Mouse (Mus musculus) intestine, embryonic 16.5 days (tissue): ENCODE measurements around the gene Sp7. TPM values are rescaled to one million over a fixed set of nuclear protein-coding genes. Genes with fewer than 3 reads are reported as not detected.
A peak's percentile ranks its signal among the peaks of the same experiment; 100 is the strongest.

Experiments
- ATAC-seq: fragments of 200-750 bp; cut with Nextera tagmentation; 2 replicates; pipeline ENCODE4 v1.8.0; 2017; ENCODE audit warnings: moderate TSS enrichment, moderate library complexity
- H3K27ac ChIP-seq: fragments of 300-500 bp; sonication (generic); 2 replicates; pipeline ENCODE4 v1.5.1; 2014; ENCODE audit warnings: mild to moderate bottlenecking, low read length
- H3K27me3 ChIP-seq: fragments of 300-500 bp; sonication (generic); replicated peaks from 2 replicates; pipeline ENCODE4 v1.6.1; 2014; ENCODE audit warnings: low read length, control low read depth, mixed read lengths; ENCODE audit not compliant: control insufficient read depth, insufficient read depth
- H3K36me3 ChIP-seq: fragments of 300-500 bp; sonication (generic); 2 replicates; pipeline ENCODE4 v1.6.1; 2014; ENCODE audit warnings: low read length, control low read depth; ENCODE audit not compliant: control insufficient read depth, insufficient read depth
- H3K4me1 ChIP-seq: fragments of 300-500 bp; sonication (generic); 2 replicates; pipeline ENCODE4 v1.6.1; 2014; ENCODE audit warnings: low read length, control low read depth, mixed read lengths; ENCODE audit not compliant: control insufficient read depth, insufficient read depth
- H3K4me2 ChIP-seq: fragments of 300-500 bp; sonication (generic); 2 replicates; pipeline ENCODE4 v1.6.1; 2014; ENCODE audit warnings: low read depth, low read length, control low read depth
- H3K4me3 ChIP-seq: fragments of 300-500 bp; sonication (generic); 2 replicates; pipeline ENCODE4 v1.5.1; 2014; ENCODE audit warnings: mild to moderate bottlenecking, low read length
- H3K9ac ChIP-seq: fragments of 300-500 bp; sonication (generic); 2 replicates; pipeline ENCODE4 v1.6.1; 2014; ENCODE audit warnings: low read depth, low read length
- H3K9me3 ChIP-seq: fragments of 300-500 bp; sonication (generic); 2 replicates; pipeline ENCODE4 v1.6.1; 2016; ENCODE audit warnings: low read length, control low read depth; ENCODE audit not compliant: control insufficient read depth
- WGBS: fragments of 180-500 bp; shearing (Covaris S2); extraction: QIAGEN DNeasy Blood & Tissue Kit; methylation state at CpG from one replicate; pipeline ENCODE4 v1.1.7; 2014; 5-methylcytosine and 5-hydroxymethylcytosine counted together
- polyA plus RNA-seq: library from polyadenylated mRNA; unstranded; fragments of >200 nt; fragmentation: Nextera tagmentation; extraction: Ambion mirVana; gene quantifications from 2 replicates; pipeline ENCODE4 v1.2.1, GENCODE M21; 2015

Sp7 gene
- polyA plus RNA-seq, 1 experiment from 2014 or later, result 0.50 TPM

GRCm38 (mm10) chr15:102355134-102355870 lies 11.7 kb downstream of the Sp7 start:
- peaks cover 29% of the 10 kb centered on the region for H3K27me3 ChIP-seq
- ATAC-seq, result peak; percentile 41

GRCm38 (mm10) chr15:102353986-102354385 lies 13.0 kb downstream of the Sp7 start:
- Histone ChIP-seq H3K4me3 (no peak overlapping the region), H3K9ac (no peak overlapping the region), H3K36me3 (no peaks in the 10 kb centered on the region), H3K9me3 (no peaks in the 10 kb centered on the region), H3K4me2 (no peak overlapping the region), H3K27me3 (peaks cover 29% of the 10 kb centered on the region), H3K27ac (no peak overlapping the region), H3K4me1 (peaks cover 23% of the 10 kb centered on the region)
- 82% methylated on average over 2 of the region's 2 CpGs for WGBS
- ATAC-seq, result no peak

More at GRCm38 (mm10) chr15:102355134-102355870, 11.7 kb downstream of the Sp7 start:
- Histone ChIP-seq H3K36me3 (no peaks in the 10 kb centered on the region), H3K4me3 (peak overlapping the region; percentile 52), H3K9me3 (no peaks in the 10 kb centered on the region), H3K4me1 (peaks cover 18% of the 10 kb centered on the region), H3K27ac (peak overlapping the region; percentile 30), H3K4me2 (peak overlapping the region; percentile 92), H3K9ac (peak overlapping the region; percentile 78)
- WGBS, result under 1% methylated on average over 49 of the region's 49 CpGs

- ATAC-seq, result no peak
- Histone ChIP-seq H3K36me3 (no peaks in the 10 kb centered on the region), H3K27me3 (peaks cover 13% of the 10 kb centered on the region), H3K9me3 (no peaks in the 10 kb centered on the region), H3K4me3 (no peak overlapping the region), H3K4me2 (no peak overlapping the region), H3K9ac (no peak overlapping the region), H3K27ac (no peak overlapping the region), H3K4me1 (peaks cover 18% of the 10 kb centered on the region)
- WGBS, result 57% methylated on average over 2 of the region's 2 CpGs
Observed at GRCm38 (mm10) chr15:102352177-102352576, 14.8 kb downstream of the Sp7 start.

GRCm38 (mm10) chr15:102350942-102351291 lies 16.1 kb downstream of the Sp7 start:
- Histone ChIP-seq H3K4me2 (peak overlapping the region; percentile 73), H3K36me3 (no peaks in the 10 kb centered on the region), H3K9me3 (no peaks in the 10 kb centered on the region), H3K4me3 (peak overlapping the region; percentile 60), H3K27ac (peak overlapping the region; percentile 25), H3K4me1 (peaks cover 16% of the 10 kb centered on the region), H3K9ac (peak overlapping the region; percentile 71), H3K27me3 (peaks cover 4% of the 10 kb centered on the region)
- 8% methylated on average over 11 of the region's 11 CpGs for WGBS
- ATAC-seq, result peak; percentile 27

GRCm38 (mm10) chr15:102350138-102350941 lies 16.6 kb downstream of the Sp7 start, which contains the start of gene Aaas:
Aaas (minus strand) TSS chr15:102350771.
- H3K4me2 ChIP-seq, result peak within 1 kb of the TSS; percentile 73
- no peaks in the 10 kb centered on the region; the same call in 1 of the 2 replicates for H3K36me3 ChIP-seq
- peak within 1 kb of the TSS; percentile 71 for H3K9ac ChIP-seq
- under 1% methylated on average over 56 of the region's 56 CpGs for WGBS
- peak; percentile 83 for ATAC-seq
- H3K9me3 ChIP-seq, result no peaks in the 10 kb centered on the region
- H3K27me3 ChIP-seq, result no peaks in the 10 kb centered on the region
- H3K4me1 ChIP-seq, result peaks cover 13% of the 10 kb centered on the region
- peak within 1 kb of the TSS; percentile 60 for H3K4me3 ChIP-seq
- peak within 1 kb of the TSS; percentile 25 for H3K27ac ChIP-seq

GRCm38 (mm10) chr15:102346444-102346843 lies 20.5 kb downstream of the Sp7 start:
- no peaks in the 10 kb centered on the region for H3K27me3 ChIP-seq
- H3K9ac ChIP-seq, result no peak overlapping the region
- no peak overlapping the region for H3K4me2 ChIP-seq
- 55% methylated on average over 4 of the region's 4 CpGs for WGBS
- H3K4me3 ChIP-seq, result no peak overlapping the region
- ATAC-seq, result no peak
- no peaks in the 10 kb centered on the region; the same call in 1 of the 2 replicates for H3K36me3 ChIP-seq
- no peak overlapping the region for H3K27ac ChIP-seq
- peaks cover 9% of the 10 kb centered on the region for H3K4me1 ChIP-seq
- no peaks in the 10 kb centered on the region for H3K9me3 ChIP-seq

GRCm38 (mm10) chr15:102344490-102344889 lies 22.5 kb downstream of the Sp7 start:
- Histone ChIP-seq H3K27ac (no peak overlapping the region), H3K27me3 (no peaks in the 10 kb centered on the region), H3K9me3 (no peaks in the 10 kb centered on the region), H3K9ac (no peak overlapping the region), H3K36me3 (no peaks in the 10 kb centered on the region; the same call in 1 of the 2 replicates), H3K4me2 (no peak overlapping the region), H3K4me3 (no peak overlapping the region), H3K4me1 (no peaks in the 10 kb centered on the region)
- 95% methylated on average over 3 of the region's 3 CpGs for WGBS
- ATAC-seq, result no peak

GRCm38 (mm10) chr15:102341580-102341979 lies 25.4 kb downstream of the Sp7 start:
- no peaks in the 10 kb centered on the region for H3K9me3 ChIP-seq
- no peaks in the 10 kb centered on the region for H3K27me3 ChIP-seq
- no peak for ATAC-seq
- no peaks in the 10 kb centered on the region for H3K4me1 ChIP-seq
- H3K36me3 ChIP-seq, result peaks cover 4% of the 10 kb centered on the region
- no peak overlapping the region for H3K27ac ChIP-seq
- no peak overlapping the region for H3K4me3 ChIP-seq
- H3K4me2 ChIP-seq, result no peak overlapping the region
- no peak overlapping the region for H3K9ac ChIP-seq
- 13% methylated on average over 1 of the region's 1 CpGs for WGBS

- no peaks in the 10 kb centered on the region for H3K9me3 ChIP-seq
- peak; percentile 36; the same call in 1 of the 2 replicates for ATAC-seq
- no peak overlapping the region for H3K4me3 ChIP-seq
- H3K4me2 ChIP-seq, result no peak overlapping the region
- no peaks in the 10 kb centered on the region for H3K4me1 ChIP-seq
- WGBS, result 48% methylated on average over 5 of the region's 5 CpGs
- H3K36me3 ChIP-seq, result peaks cover 10% of the 10 kb centered on the region
- H3K9ac ChIP-seq, result no peak overlapping the region
- no peaks in the 10 kb centered on the region for H3K27me3 ChIP-seq
- no peak overlapping the region for H3K27ac ChIP-seq
Observed at GRCm38 (mm10) chr15:102339612-102340011, 27.4 kb downstream of the Sp7 start.
